Mouse (Mus musculus): Measurements from ENCODE around the gene Unc45b. TPM values are rescaled to one million over a fixed set of nuclear protein-coding genes. Genes with fewer than 3 reads are reported as not detected.

The Unc45b gene
- polyA plus RNA-seq, 1 experiment from 2014 or later = 2.0 TPM

- H3K4me2 ChIP-seq = peak within 1 kb of the TSS; percentile 89
- no peaks in the 10 kb centered on the region for H3K9me3 ChIP-seq
- peak within 1 kb of the TSS; percentile 77 for H3K9ac ChIP-seq
- H3K36me3 ChIP-seq (replicated peaks) = no peaks in the 10 kb centered on the region
- H3K4me1 ChIP-seq = peaks cover 8% of the 10 kb centered on the region; the same call in 1 of the 2 replicates
- peak; percentile 97 for ATAC-seq (replicated peaks)
- no peaks in the 10 kb centered on the region for H3K27me3 ChIP-seq (replicated peaks)
- H3K27ac ChIP-seq = 0 out of 2 replicates have a peak within 1 kb of the TSS, but pooled peaks have one; percentile 29
- WGBS = under 1% methylated on average over 40 of the region's 43 CpGs
- H3K4me3 ChIP-seq = peak within 1 kb of the TSS; percentile 86
Observed at GRCm38 (mm10) chr11:82871031-82871446, 39.3 kb upstream of the Unc45b start, which contains the start of gene Rffl. Gene Rffl (minus strand): TSS chr11:82871210.

- Histone ChIP-seq H3K27me3 (replicated peaks) (no peaks in the 10 kb centered on the region), H3K4me3 (no peak overlapping the region), H3K9me3 (no peaks in the 10 kb centered on the region), H3K4me2 (no peak overlapping the region), H3K36me3 (replicated peaks) (no peaks in the 10 kb centered on the region; the same call in 1 of the 2 replicates), H3K9ac (no peak overlapping the region), H3K4me1 (peaks cover 8% of the 10 kb centered on the region; the same call in 1 of the 2 replicates), H3K27ac (no peak overlapping the region)
- 80% methylated on average over 4 of the region's 5 CpGs for WGBS
- ATAC-seq (replicated peaks) = no peak
Observed at GRCm38 (mm10) chr11:82874924-82875323, 35.4 kb upstream of the Unc45b start.

DNA sequence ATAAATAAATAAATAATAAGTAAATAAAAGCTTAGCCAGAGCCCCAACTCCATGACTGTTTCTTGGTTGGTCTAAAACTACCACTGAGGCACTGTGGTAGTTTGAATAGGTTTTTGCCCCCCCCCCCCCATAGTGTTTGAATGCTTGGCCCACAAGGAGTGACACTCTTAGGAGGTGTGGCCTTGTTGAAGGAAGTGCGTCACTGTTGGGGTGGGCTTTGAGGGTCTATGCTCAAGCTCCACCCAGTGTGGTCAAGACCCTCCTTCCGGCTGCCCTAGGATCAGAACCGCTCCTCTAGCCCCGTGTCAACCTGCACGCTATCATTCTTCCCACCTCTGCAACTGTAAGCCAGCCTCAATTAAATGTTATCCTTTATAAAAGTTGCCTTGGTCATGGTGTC lies 34.7 kb upstream of the Unc45b start:
- no peaks in the 10 kb centered on the region for H3K9me3 ChIP-seq
- no peak overlapping the region for H3K27ac ChIP-seq
- H3K27me3 ChIP-seq (replicated peaks) = no peaks in the 10 kb centered on the region
- no peak overlapping the region for H3K4me3 ChIP-seq
- H3K4me2 ChIP-seq = no peak overlapping the region
- 91% methylated on average over 5 of the region's 5 CpGs for WGBS
- no peak overlapping the region for H3K9ac ChIP-seq
- H3K4me1 ChIP-seq = peaks cover 3% of the 10 kb centered on the region; the same call in 1 of the 2 replicates
- H3K36me3 ChIP-seq (replicated peaks) = no peaks in the 10 kb centered on the region; the same call in 1 of the 2 replicates
- ATAC-seq (replicated peaks) = no peak

DNA sequence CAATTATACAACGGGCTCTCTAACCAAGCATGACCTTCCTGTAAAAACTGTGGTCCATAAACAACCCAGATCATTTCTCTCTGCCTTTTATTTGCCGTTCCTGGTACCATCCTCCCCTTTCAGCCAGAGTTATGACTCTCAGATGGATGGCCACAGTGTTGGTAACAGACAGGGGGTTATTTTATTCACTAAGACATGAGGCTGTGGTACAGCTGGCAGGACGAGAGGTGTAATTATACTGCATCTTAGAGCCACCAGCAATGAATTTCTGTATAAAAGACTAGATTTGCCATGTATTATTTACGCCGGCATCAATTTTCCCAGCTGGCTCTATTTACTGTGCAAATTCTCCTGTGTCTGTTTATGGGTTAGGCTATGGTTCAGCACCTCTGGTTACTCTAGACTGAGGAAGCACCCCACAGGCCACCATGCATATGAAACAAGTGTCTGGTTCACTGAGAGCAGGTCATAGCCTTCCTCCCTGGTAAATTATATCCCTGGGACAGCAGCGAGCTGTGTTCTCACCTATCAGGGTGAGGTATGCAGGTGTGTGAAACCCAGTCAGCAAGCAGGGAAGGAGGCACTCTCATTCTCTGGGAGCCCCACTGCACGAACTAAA lies 32.5 kb upstream of the Unc45b start:
- ATAC-seq (replicated peaks) = no peak
- WGBS = 85% methylated on average over 7 of the region's 7 CpGs
- Histone ChIP-seq H3K9ac (no peak overlapping the region), H3K4me2 (no peak overlapping the region), H3K27me3 (replicated peaks) (no peaks in the 10 kb centered on the region), H3K4me1 (no peaks in the 10 kb centered on the region), H3K27ac (no peak overlapping the region), H3K9me3 (no peaks in the 10 kb centered on the region), H3K36me3 (replicated peaks) (no peaks in the 10 kb centered on the region; the same call in 1 of the 2 replicates), H3K4me3 (no peak overlapping the region)

DNA sequence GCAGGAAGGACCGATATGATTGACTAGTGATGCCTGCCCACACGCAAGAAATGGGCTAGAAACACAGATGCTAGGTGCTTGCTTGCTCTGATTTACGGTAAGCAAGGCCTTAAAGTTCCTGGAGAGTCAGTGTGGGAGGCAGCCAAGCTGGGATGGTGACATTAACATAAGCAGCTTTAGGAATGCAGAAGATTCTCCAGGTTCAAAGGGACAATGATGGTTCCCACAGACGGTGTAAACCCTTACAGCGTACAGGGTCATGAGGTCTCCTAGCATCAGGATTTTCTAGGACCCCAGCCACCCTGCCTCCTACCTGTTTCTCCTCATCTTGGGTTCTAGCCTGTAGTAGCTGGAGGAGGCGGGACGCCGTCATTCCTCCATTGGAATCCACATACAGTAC lies 27.2 kb upstream of the Unc45b start:
- 75% methylated on average over 8 of the region's 8 CpGs for WGBS
- H3K27me3 ChIP-seq (replicated peaks) = no peaks in the 10 kb centered on the region

GRCm38 (mm10) chr11:82886559-82886958 lies 23.8 kb upstream of the Unc45b start:
- ATAC-seq (replicated peaks) = no peak
- Histone ChIP-seq H3K9me3 (no peaks in the 10 kb centered on the region), H3K27ac (no peak overlapping the region), H3K4me2 (no peak overlapping the region), H3K9ac (no peak overlapping the region), H3K36me3 (replicated peaks) (no peaks in the 10 kb centered on the region), H3K4me1 (peaks cover 22% of the 10 kb centered on the region), H3K4me3 (no peak overlapping the region), H3K27me3 (replicated peaks) (peaks cover 3% of the 10 kb centered on the region)
- WGBS = 90% methylated on average over 3 of the region's 3 CpGs

More for the DNA sequence above, 27.2 kb upstream of the Unc45b start:
- H3K27ac ChIP-seq = no peak overlapping the region
- H3K4me1 ChIP-seq = peaks cover under 1% of the 10 kb centered on the region; the same call in 1 of the 2 replicates
- H3K36me3 ChIP-seq (replicated peaks) = no peaks in the 10 kb centered on the region; the same call in 1 of the 2 replicates
- ATAC-seq (replicated peaks) = no peak
- no peak overlapping the region for H3K4me2 ChIP-seq
- no peak overlapping the region for H3K9ac ChIP-seq
- H3K4me3 ChIP-seq = no peak overlapping the region
- no peaks in the 10 kb centered on the region for H3K9me3 ChIP-seq

DNA sequence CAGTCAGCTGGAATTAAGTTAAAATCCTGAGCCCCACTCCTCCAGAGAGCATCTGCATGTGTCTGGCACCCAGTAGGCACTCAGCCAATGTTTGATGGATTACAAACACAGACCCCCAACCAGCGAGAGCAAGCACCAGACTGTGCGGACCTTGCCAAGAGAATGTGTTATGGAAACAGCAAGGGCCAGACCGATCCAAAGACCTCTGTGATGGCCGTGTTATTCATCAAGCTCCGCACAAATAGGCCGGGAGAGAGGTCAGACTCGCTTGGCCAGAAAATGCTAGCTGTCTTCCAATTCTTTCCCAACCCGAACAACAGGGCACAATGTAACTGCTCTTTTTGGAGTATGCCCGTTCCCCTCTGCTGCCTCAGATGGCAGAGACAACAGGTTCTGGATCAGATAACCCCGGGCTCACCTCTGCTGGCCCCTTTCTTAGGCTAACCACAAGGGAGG lies 21.8 kb upstream of the Unc45b start:
- H3K36me3 ChIP-seq (replicated peaks) = no peaks in the 10 kb centered on the region
- WGBS = 62% methylated on average over 10 of the region's 10 CpGs
- no peak overlapping the region for H3K9ac ChIP-seq
- no peak overlapping the region for H3K4me3 ChIP-seq
- H3K9me3 ChIP-seq = no peaks in the 10 kb centered on the region
- no peak overlapping the region for H3K27ac ChIP-seq
- H3K27me3 ChIP-seq (replicated peaks) = peaks cover 10% of the 10 kb centered on the region
- ATAC-seq (replicated peaks) = no peak
- H3K4me2 ChIP-seq = peak overlapping the region; percentile 80; the same call in 1 of the 2 replicates
- peaks cover 22% of the 10 kb centered on the region for H3K4me1 ChIP-seq

DNA sequence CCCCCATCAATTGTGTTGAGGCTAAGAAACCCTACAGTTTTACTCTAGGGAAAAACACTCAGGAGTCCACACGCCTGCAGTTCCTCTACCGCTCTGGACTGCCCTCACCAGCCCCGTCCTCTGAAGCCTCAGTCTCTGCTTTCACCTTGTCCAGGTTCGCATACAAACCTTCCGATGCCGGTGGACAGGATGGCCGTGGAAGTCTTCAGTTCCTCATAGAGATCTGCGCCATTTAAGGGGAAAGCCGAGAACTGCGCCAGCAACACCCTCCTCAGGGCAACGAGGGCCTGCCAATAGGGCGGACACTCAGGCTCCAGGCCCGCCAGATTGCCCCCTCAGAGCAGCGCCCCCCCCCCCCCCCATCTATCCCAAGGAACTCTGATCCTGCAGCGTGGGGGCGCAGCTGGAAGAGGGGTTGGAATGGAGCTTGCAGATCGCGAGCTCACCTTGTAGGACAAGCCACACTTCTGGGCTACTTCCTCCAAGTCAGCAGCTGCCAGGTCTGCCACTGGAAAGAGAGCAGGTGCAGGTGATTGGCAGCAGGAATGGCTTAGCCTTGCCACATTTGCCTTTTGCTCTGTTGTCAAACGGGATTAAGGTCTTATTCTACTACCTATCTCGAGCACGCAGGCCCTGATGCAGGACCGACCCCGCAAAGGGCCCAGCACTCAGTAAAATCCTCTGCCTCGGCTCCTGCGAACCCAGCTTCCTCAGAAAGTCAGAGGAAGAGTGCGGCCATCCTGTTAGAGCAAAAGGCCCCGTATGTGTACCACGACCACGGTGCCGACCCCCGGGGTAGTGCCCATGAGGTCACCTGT lies 20.6 kb upstream of the Unc45b start:
- Histone ChIP-seq H3K4me2 (peak overlapping the region; percentile 80), H3K9ac (peak overlapping the region; percentile 66), H3K4me1 (peaks cover 22% of the 10 kb centered on the region), H3K9me3 (no peaks in the 10 kb centered on the region), H3K27ac (peak overlapping the region; percentile 73), H3K4me3 (peak overlapping the region; percentile 69), H3K27me3 (replicated peaks) (peaks cover 10% of the 10 kb centered on the region), H3K36me3 (replicated peaks) (no peaks in the 10 kb centered on the region)
- peak; percentile 76 for ATAC-seq (replicated peaks)
- WGBS = 6% methylated on average over 31 of the region's 31 CpGs

- Histone ChIP-seq H3K27ac (peak within 1 kb of the TSS; percentile 73), H3K27me3 (replicated peaks) (peaks cover 10% of the 10 kb centered on the region), H3K4me3 (peak within 1 kb of the TSS; percentile 69), H3K4me1 (peaks cover 22% of the 10 kb centered on the region), H3K9me3 (no peaks in the 10 kb centered on the region), H3K36me3 (replicated peaks) (no peaks in the 10 kb centered on the region), H3K4me2 (peak within 1 kb of the TSS; percentile 80), H3K9ac (peak within 1 kb of the TSS; percentile 66)
- peak; percentile 92 for ATAC-seq (replicated peaks)
- under 1% methylated on average over 23 of the region's 26 CpGs for WGBS
Observed at GRCm38 (mm10) chr11:82890342-82890762, 20.0 kb upstream of the Unc45b start, which contains the start of gene Rad51d. Gene Rad51d (minus strand): TSS chr11:82890614.

- Histone ChIP-seq H3K4me1 (peaks cover 22% of the 10 kb centered on the region), H3K4me3 (no peak within 1 kb of the TSS), H3K27ac (no peak within 1 kb of the TSS), H3K27me3 (replicated peaks) (peaks cover 10% of the 10 kb centered on the region), H3K4me2 (no peak within 1 kb of the TSS), H3K9me3 (no peaks in the 10 kb centered on the region), H3K36me3 (replicated peaks) (no peaks in the 10 kb centered on the region), H3K9ac (no peak within 1 kb of the TSS)
- WGBS = 69% methylated on average over 7 of the region's 7 CpGs
- ATAC-seq (replicated peaks) = no peak
Observed at GRCm38 (mm10) chr11:82891936-82892335, 18.4 kb upstream of the Unc45b start, which contains the start of gene Fndc8. Gene Fndc8 (plus strand): TSS chr11:82892124.

- WGBS = 83% methylated on average over 10 of the region's 10 CpGs
- no peak overlapping the region for H3K9ac ChIP-seq
- ATAC-seq (replicated peaks) = no peak
- H3K9me3 ChIP-seq = no peaks in the 10 kb centered on the region
- H3K27me3 ChIP-seq (replicated peaks) = no peaks in the 10 kb centered on the region
- H3K4me2 ChIP-seq = no peak overlapping the region
- peaks cover 27% of the 10 kb centered on the region for H3K36me3 ChIP-seq (replicated peaks)
- H3K4me1 ChIP-seq = no peaks in the 10 kb centered on the region
- no peak overlapping the region for H3K27ac ChIP-seq
- no peak overlapping the region for H3K4me3 ChIP-seq
Observed at GRCm38 (mm10) chr11:82897478-82897877, 12.9 kb upstream of the Unc45b start.

GRCm38 (mm10) chr11:82899720-82900119 lies 10.6 kb upstream of the Unc45b start:
- H3K4me3 ChIP-seq = no peak overlapping the region
- H3K4me1 ChIP-seq = no peaks in the 10 kb centered on the region
- peaks cover 42% of the 10 kb centered on the region for H3K36me3 ChIP-seq (replicated peaks)
- 95% methylated on average over 5 of the region's 5 CpGs for WGBS
- H3K9ac ChIP-seq = no peak overlapping the region
- H3K27ac ChIP-seq = no peak overlapping the region
- no peaks in the 10 kb centered on the region for H3K9me3 ChIP-seq
- H3K27me3 ChIP-seq (replicated peaks) = no peaks in the 10 kb centered on the region
- H3K4me2 ChIP-seq = no peak overlapping the region
- no peak for ATAC-seq (replicated peaks)

All from midbrain, embryonic 15.5 days (tissue).